Mouse (Mus musculus) T-helper 17 cell (primary cell): Measurements from ENCODE around the gene Tssk3.

Experiments used
- in situ Hi-C, 2 experiments: fragments of 300-600 bp; cut with MboI, MseI; formaldehyde crosslinking; loops; 1 replicate in 1 of 2; 2 replicates in 1 of 2; pipeline ENCODE4 v1.15.1; 2025; ENCODE audit warnings: high pct_unique_total_duplicates in 2 of 2

Tssk3 gene

GRCm38 (mm10) chr4:129502327-129502888 lies 11.6 kb upstream of the Tssk3 start:
- in situ Hi-C loops, result no loop called here

DNA sequence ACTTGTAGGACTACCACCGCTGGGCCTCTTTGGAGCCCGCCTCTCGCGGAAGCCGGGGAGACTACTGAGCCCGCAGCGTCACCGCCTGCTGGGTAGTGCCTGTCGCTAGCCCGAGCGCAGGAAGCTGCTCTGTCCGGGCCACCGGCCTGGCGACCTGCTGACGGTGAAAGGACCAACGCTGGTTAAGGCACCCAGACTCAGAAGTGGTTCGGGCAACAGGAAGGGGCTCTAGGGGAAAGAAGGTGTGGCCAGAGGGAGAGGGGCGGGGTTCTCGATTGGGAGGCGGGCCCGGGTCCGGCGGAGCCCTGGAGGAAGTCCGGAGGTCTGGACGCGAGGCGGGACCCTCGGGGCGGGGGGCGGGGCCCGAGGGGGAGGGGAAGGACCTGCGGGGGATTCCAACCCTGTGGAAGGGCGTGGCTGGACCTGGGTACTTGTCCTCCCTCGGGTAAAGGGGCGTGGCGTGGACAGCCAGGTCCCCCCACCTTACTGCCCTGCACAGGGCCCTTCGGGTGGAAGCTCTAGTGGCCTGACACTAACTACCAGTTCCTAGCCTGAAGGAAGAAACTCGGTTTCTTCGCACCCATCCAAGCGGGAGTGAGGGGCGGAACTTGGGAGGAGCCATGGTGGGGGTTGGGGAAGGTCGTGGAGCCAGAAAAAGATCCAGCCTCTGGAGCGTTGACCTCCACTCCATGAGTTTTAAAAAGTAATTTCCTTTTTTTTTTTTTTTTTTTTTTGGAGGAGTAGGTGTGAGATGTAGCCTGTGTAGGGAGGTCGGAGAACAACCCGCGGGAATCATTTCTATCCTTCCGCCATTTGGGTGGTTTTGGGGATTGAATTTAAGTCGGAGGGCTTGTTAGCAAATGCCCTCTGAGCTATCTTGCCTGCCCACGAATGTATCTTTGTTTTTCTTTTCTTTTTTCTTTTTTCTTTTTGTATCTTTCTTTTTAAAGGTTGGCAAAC lies 10.1 kb upstream of the Tssk3 start:
- in situ Hi-C loops, result no loop called here

DNA sequence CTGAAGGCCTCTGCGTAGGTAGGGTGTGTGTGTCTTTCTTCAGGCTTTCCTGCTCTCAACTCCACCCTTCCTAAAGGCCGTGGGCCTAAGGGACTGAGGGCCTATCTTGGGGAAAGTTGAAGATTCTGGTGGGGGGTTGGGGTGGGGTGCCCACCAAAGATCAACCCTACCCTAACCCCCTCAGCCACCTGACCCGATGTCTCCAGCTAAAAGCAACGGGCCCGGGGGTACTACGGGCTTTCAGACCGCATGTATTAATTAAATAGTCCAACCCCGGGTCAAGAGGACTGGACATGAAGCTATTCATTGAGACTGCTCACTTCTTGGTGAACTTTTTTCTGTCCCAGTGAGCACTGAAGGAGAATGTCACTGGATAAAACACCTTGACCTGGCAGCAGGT lies 9.2 kb upstream of the Tssk3 start:
- in situ Hi-C loops, result no loop called here

GRCm38 (mm10) chr4:129498941-129499340 lies 8.1 kb upstream of the Tssk3 start:
- in situ Hi-C loops, result loop anchor here in 1 of 2 experiments (10.0 kb wide), 1 partner anchor 556 kb away; no protein-coding TSS in a partner anchor

GRCm38 (mm10) chr4:129496631-129497030 lies 5.8 kb upstream of the Tssk3 start:
- in situ Hi-C loops, result loop anchor here in 1 of 2 experiments (10.0 kb wide), 1 partner anchor 558 kb away; no protein-coding TSS in a partner anchor

GRCm38 (mm10) chr4:129495672-129496562 lies 5.1 kb upstream of the Tssk3 start:
- in situ Hi-C loops, result loop anchor here in 1 of 2 experiments (10.0 kb wide), 1 partner anchor 559 kb away; no protein-coding TSS in a partner anchor

GRCm38 (mm10) chr4:129494681-129495080 lies 3.9 kb upstream of the Tssk3 start:
- in situ Hi-C loops, result loop anchor here in 1 of 2 experiments (10.0 kb wide), 1 partner anchor 560 kb away; no protein-coding TSS in a partner anchor

DNA sequence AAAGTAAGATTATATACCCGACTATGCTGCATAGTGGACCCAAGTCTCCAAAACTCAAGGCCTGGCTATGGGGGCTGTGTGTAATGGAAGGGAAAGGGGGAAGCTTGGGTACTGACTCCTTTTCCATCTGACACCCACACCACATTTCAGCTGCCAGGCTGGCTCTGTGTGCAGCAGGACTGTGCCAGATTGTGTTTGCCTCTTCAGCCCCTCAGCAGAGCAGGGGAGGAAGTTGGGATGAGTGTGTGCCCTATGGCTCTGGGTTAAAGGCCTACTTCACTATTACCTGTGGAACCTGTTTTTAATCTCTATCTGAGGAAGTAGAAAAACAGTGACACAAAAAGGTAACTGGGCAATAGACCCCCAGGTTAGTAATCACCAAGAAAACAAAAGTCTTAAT lies 9.7 kb downstream of the Tssk3 start:
- in situ Hi-C loops, result no loop called here

GRCm38 (mm10) chr4:129479863-129480262 lies 11.0 kb downstream of the Tssk3 start:
- in situ Hi-C loops, result no loop called here

DNA sequence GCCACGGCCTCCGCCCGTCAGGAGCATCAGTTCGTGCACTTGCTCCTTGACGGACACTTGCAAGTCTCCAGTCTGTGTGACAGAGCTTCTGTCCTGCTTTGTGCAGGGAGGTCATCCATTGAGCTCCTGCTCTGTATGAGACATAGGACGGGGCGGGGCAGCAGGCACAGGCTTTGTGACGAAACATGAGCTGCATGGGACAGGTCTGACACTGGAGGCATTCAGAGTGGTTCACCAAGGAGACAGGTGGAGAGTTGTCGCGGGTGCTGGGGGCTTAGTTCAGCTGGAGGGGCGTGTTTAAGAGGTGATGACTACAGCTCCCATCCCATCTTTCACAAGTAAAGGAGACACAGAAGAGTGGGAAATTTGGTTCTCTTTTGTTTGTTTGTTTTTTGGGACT lies 14.8 kb downstream of the Tssk3 start:
- in situ Hi-C loops, result no loop called here

- in situ Hi-C loops, result no loop called here
Observed at GRCm38 (mm10) chr4:129464286-129464815, 26.5 kb downstream of the Tssk3 start.

- in situ Hi-C loops, result no loop called here
Observed at GRCm38 (mm10) chr4:129463097-129464059, 27.4 kb downstream of the Tssk3 start.

DNA sequence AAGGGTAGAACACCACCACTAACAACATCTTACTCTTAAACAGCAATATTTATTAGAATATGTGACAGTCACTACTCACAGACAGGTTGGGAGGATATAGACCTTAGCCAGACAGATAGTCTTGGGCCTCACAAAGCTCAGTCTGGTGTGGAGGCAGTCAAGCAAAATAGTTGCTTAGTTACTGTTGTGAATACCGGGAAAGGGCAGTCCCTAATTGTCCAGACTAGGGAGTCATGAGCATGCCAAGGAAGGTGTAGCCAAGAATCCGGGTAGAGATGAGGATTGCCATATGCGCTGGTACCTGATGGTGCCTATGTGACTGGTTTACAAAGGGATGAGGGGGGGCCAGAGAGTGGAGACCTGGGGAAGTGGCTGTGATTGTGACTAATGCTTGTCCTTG lies 28.7 kb downstream of the Tssk3 start:
- in situ Hi-C loops, result no loop called here

DNA sequence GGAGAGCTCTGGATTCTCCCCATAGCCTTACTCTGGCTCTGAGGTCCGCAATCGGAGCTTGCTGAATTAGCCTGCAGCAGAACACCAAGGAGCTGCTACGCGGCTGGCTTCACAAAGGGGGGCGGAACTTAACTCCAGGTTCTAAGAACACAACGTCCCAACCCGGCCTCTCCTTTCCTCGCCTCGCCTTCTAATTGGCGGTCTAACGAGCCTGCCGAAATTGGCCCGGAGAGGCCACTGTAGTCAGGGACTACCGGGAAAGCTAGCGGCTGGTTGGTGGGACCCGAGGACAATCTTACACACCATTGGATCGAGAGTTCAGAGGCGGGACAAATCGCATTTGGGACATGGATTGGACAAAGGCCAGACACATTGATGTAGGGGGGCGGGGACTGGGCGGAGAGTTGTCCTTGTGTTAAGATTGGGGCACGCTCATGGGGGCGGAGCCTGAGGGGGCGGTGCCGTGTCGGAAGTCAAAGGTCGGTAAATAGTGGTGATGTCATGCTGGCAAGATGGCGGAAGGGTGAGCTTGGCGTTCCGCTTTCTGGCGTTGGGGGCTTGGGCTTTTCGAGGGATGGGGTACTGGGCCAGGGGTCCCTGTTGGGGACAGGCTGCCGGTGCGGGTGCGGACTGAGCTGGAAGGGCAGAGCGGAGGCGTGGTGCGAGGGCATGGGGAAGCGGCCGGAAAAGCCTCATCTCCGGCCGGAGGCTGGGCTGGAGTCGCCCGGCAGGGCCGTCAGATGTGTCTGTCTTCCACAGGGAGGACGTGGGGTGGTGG lies 29.4 kb downstream of the Tssk3 start, which contains the start of gene Bsdc1:
Gene Bsdc1, plus strand, starts transcription at position 399 of the 778 bp plus-strand sequence.
- in situ Hi-C loops, result no loop called here

DNA sequence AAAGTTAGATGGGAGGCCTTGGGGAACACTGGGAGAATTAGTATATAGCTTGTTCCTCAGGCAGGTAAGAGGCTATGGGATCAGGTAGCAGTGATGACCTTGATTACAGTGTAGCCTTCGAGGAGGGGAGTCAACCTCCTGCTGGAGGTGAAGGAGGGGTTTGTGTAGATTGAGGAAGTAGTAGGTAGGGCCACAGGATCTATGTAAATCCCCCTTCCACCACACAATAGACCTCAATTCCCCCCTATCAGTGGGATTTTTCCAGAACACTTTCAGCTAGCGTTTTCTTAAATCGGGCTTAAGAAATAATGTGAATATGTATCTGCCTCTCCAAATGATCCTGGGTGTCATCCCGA lies 30.0 kb downstream of the Tssk3 start:
- in situ Hi-C loops, result no loop called here

DNA sequence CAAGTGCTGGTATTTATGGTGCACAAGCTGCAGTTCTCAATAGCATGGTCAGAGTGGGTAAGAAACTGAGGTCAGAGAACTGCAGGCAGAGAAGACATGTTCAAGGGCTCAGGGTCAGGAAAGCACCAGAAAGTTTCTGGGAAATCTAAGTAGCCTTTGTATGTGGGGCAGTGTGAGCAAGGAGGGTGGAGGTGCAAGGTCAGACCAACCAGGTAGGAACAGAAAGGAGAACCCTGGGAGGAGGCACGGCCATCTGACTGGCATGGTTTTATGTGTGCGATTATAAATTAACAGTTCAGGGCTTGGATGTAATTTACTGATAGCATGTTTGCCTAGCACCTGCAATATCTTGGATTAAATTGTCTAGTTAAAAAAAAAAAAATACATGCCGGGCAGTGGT lies 31.1 kb downstream of the Tssk3 start:
- in situ Hi-C loops, result loop anchor here (5.0 kb wide), 1 partner anchor 107 kb away; no protein-coding TSS in a partner anchor

DNA sequence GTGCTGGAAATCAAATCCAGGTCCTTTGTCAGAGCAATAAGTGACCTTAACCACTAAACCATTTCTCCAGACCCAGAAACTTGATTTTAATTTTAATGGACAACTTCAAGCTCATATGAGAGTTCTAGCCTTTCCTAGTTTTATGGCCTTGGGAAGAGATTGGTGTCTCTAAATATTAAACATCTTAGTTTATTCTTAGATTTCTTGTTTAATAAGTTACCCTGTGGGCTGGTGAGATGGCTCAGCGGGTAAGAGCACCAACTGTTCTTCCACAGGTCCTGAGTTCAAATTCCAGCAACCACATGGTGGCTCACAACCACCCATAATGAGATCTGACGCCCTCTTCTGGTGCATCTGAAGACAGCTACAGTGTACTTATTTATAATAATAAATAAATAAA lies 33.5 kb downstream of the Tssk3 start:
- in situ Hi-C loops, result loop anchor here (5.0 kb wide), 1 partner anchor 105 kb away; no protein-coding TSS in a partner anchor

DNA sequence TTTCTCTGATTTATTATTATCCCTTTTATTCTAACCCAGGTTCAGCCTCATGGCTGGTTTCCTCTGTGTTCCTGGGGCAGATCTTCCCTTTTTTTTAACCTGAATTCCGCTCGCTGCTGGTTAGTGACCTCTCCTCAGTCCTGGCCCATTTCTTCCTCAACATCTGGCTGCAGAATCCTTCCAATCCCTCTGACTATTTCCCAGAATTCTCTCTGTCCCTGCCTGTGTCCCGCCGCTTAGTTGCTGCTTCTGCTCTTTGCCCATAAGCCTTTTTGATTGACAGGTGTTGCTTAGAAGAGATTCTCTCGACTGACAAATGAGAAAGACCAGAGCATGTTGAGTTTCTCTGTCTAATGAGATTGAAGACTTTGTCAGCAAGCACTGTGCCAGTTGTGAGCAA lies 34.7 kb downstream of the Tssk3 start:
- in situ Hi-C loops, result loop anchor here (5.0 kb wide), 1 partner anchor 104 kb away; no protein-coding TSS in a partner anchor

DNA sequence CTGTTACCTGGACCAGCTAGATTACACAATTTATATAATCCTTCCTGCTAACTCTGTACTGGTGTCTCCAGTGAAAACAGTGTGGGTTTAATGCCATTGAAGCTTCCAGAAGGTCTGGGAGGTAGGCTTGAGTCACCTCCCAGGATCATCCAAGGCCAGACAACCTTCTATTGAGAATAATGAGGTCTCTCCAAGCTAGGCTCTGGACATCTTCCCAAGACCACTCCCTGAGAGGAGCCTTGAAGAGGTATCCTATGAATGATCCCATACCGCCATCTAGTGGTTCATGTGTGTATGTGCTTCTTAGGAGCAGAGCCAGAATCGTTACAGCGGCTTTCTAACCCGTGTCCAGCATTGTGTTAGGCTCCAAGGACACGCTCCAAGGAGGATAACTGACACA lies 35.6 kb downstream of the Tssk3 start:
- in situ Hi-C loops, result loop anchor here (5.0 kb wide), 1 partner anchor 103 kb away; no protein-coding TSS in a partner anchor
